Mouse (Mus musculus) liver, adult 2 months (tissue): ENCODE results near the gene Fthl17c. TPM values are rescaled to one million over a fixed set of nuclear protein-coding genes. Genes with fewer than 3 reads are reported as not detected.
"Not testable (repeated sequence)": the region's sequence is repeated elsewhere in the genome, so short reads cannot be mapped to it uniquely, and the experiment has no call there.

Source experiments
- DNase-seq: peaks from one replicate; pipeline ENCODE4 v3.0.0-alpha.2; 2011; ENCODE audit warnings: low read depth, low spot score; ENCODE audit errors: extremely low read depth
- H3K27ac ChIP-seq: fragments of 200-500 bp; replicated peaks from 2 replicates; pipeline ENCODE4 v1.5.1; 2012; ENCODE audit warnings: low read depth, mild to moderate bottlenecking, control low read depth, inconsistent platforms, low read length; ENCODE audit not compliant: insufficient read depth
- H3K27me3 ChIP-seq: fragments of 200-500 bp; 2 replicates; pipeline ENCODE4 v1.6.1; 2012; ENCODE audit warnings: mild to moderate bottlenecking, moderate library complexity, low read length, inconsistent platforms; ENCODE audit not compliant: control insufficient read depth, insufficient read depth
- H3K36me3 ChIP-seq: fragments of 200-500 bp; 2 replicates; pipeline ENCODE4 v1.6.1; 2012; ENCODE audit warnings: low read length, inconsistent platforms; ENCODE audit not compliant: control insufficient read depth, insufficient read depth
- H3K4me1 ChIP-seq: fragments of 200-500 bp; 2 replicates; pipeline ENCODE4 v1.6.1; 2011; ENCODE audit warnings: low read length; ENCODE audit not compliant: control insufficient read depth, insufficient read depth
- H3K4me3 ChIP-seq: fragments of 200-500 bp; 2 replicates; pipeline ENCODE4 v1.5.1; 2011; ENCODE audit warnings: low read depth, mild to moderate bottlenecking, control low read depth, low read length, moderate library complexity; ENCODE audit not compliant: insufficient read depth
- H3K79me2 ChIP-seq: fragments of 200-500 bp; 2 replicates; pipeline ENCODE4 v1.6.1; 2012; ENCODE audit warnings: inconsistent platforms, mild to moderate bottlenecking, low read length, moderate library complexity; ENCODE audit not compliant: control insufficient read depth, insufficient read depth
- H3K9ac ChIP-seq: fragments of 200-500 bp; 2 replicates; pipeline ENCODE4 v1.6.1; 2012; ENCODE audit warnings: low read depth, mild to moderate bottlenecking, control low read depth, inconsistent platforms, low read length
- CTCF ChIP-seq: fragments of 200-500 bp; IDR thresholded peaks from 2 replicates; pipeline ENCODE4 v1.5.1; 2011; ENCODE audit warnings: low read depth, low read length, control low read depth
- POLR2A ChIP-seq: fragments of 200-500 bp; IDR thresholded peaks from 2 replicates; pipeline ENCODE4 v1.6.1; 2011; ENCODE audit warnings: low read length, control low read depth; ENCODE audit not compliant: insufficient read depth; ENCODE audit errors: extremely low read depth
- WGBS: fragments of 180-500 bp; shearing (Covaris S2); methylation state at CpG from one replicate; pipeline ENCODE4 v1.1.7; 2018; 5-methylcytosine and 5-hydroxymethylcytosine counted together
- polyA plus RNA-seq: library from polyadenylated mRNA; depleted of rRNA; stranded (reverse); fragments of >200 nt; gene quantifications from 2 replicates; pipeline ENCODE4 v1.2.3, GENCODE M21; 2012; rRNA removed
- total RNA-seq: library from RNA; depleted of rRNA; stranded (reverse); fragments of >200 nt; gene quantifications from 2 replicates; pipeline ENCODE4 v1.2.3, GENCODE M21; 2014; rRNA removed

Fthl17c gene
- total RNA-seq (not detected in 2 replicates), polyA plus RNA-seq (not detected in 2 replicates)

DNA sequence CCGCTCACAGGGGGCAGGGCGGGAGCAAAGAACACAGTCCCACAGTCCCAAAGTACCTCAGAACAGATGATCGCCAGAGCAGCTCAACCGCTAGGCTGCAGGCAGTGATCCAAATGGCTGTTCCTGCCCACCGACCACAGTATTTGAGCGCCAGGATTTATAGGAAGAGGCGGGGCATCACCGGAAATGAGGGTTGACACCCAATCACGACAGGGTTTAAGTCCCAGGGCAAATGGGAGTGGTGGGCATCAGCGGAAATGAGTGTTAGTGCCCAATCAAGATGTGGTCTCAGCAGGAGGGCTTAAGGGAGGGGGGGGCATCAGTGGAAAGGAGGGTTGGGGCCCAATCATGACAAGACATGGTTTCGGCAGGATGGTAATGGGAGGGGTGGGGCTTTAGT is at the start of gene Fthl17c:
Gene Fthl17c, minus strand, starts transcription at position 101 of the 400 bp plus-strand sequence.
- H3K36me3 ChIP-seq, H3K4me3 ChIP-seq, H3K79me2 ChIP-seq, DNase-seq, H3K27ac ChIP-seq, H3K4me1 ChIP-seq, H3K9ac ChIP-seq, H3K27me3 ChIP-seq: not testable (repeated sequence)
- WGBS = no CpG with 5 or more reads among the region's 11 CpGs

DNA sequence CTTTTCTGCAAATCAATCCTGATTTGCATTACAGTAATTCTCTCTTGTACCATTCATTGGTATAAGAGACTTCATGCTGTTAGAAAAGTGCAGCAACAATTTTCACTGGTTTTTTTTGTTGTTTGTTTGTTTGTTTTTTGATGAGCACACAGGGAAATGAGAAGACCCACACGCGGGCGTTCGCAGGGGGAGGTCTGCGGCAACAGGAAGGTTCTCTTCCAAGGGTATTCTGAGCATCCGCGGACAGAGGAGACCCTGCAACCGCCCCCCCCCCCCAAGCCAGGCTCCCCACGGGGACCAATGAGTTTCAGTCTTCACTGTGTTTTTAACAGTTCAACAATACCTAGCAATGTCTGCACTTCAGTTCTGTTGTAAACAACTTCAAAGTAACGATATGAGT is 43.1 kb upstream of the Fthl17c start:
- no peaks in the 10 kb centered on the region for H3K27me3 ChIP-seq

DNA sequence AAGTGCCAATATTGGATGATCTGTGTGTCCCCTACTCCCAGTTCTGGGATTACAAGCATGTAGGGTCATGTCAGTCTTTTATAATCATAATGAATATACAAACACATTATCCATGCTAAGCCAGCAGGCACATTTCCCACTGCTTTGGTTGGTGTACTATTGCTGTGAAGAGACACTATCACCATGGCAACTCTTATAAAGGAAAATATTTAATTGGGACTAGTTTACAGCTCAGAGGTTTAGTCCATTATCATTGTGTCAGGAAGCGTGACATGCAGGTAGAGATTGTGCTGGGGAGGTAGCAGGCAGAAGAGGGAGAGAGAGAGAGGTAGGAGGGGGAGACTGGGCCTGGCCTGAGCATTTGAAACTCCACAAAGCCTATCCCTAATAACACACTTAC is 39.7 kb upstream of the Fthl17c start:
- H3K4me1 ChIP-seq = no peaks in the 10 kb centered on the region

More for the DNA sequence above, 43.1 kb upstream of the Fthl17c start:
- WGBS = 57% methylated on average over 10 of the region's 10 CpGs
- Histone ChIP-seq H3K36me3 (no peaks in the 10 kb centered on the region), H3K9ac (no peak overlapping the region), H3K79me2 (no peaks in the 10 kb centered on the region), H3K27ac (no peak overlapping the region), H3K4me1 (no peaks in the 10 kb centered on the region), H3K4me3 (no peak overlapping the region)
- TF ChIP-seq CTCF = no peak
- TF ChIP-seq POLR2A = no peak
- DNase-seq = no peak

GRCm38 (mm10) chrX:8986655-8987054 is 10.3 kb upstream of the Fthl17c start, which contains the start of gene Fthl17d:
Fthl17d (minus strand) TSS chrX:8986755.
- not testable (repeated sequence) for H3K4me1 ChIP-seq, DNase-seq, H3K79me2 ChIP-seq, H3K9ac ChIP-seq, H3K27me3 ChIP-seq, H3K27ac ChIP-seq, H3K36me3 ChIP-seq, H3K4me3 ChIP-seq
- no CpG with 5 or more reads among the region's 9 CpGs for WGBS

More for the DNA sequence above, 39.7 kb upstream of the Fthl17c start:
- no peaks in the 10 kb centered on the region for H3K27me3 ChIP-seq
- 57% methylated on average over 1 of the region's 1 CpGs for WGBS
- TF ChIP-seq POLR2A (no peak), CTCF (no peak)
- no peak overlapping the region for H3K4me3 ChIP-seq
- no peaks in the 10 kb centered on the region for H3K79me2 ChIP-seq
- no peak overlapping the region for H3K27ac ChIP-seq
- no peak overlapping the region for H3K9ac ChIP-seq
- no peaks in the 10 kb centered on the region for H3K36me3 ChIP-seq
- no peak for DNase-seq

GRCm38 (mm10) chrX:8964618-8965017 is 11.7 kb downstream of the Fthl17c start:
- peak; percentile 4; the same call in 1 of the 2 replicates for TF ChIP-seq CTCF
- WGBS = 34% methylated on average over 4 of the region's 4 CpGs
- not testable (repeated sequence) for H3K27ac ChIP-seq, DNase-seq, H3K9ac ChIP-seq, H3K4me3 ChIP-seq, H3K27me3 ChIP-seq, H3K36me3 ChIP-seq, H3K79me2 ChIP-seq, H3K4me1 ChIP-seq

DNA sequence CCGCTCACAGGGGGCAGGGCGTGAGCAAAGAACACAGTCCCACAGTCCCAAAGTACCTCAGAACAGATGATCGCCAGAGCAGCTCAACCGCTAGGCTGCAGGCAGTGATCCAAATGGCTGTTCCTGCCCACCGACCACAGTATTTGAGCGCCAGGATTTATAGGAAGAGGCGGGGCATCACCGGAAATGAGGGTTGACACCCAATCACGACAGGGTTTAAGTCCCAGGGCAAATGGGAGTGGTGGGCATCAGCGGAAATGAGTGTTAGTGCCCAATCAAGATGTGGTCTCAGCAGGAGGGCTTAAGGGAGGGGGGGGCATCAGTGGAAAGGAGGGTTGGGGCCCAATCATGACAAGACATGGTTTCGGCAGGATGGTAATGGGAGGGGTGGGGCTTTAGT is 13.5 kb downstream of the Fthl17c start, which contains the start of gene Fthl17b:
Gene Fthl17b, minus strand, starts transcription at position 101 of the 400 bp plus-strand sequence.
- H3K27ac ChIP-seq, H3K79me2 ChIP-seq, H3K36me3 ChIP-seq, H3K9ac ChIP-seq, H3K4me3 ChIP-seq, DNase-seq, H3K4me1 ChIP-seq, H3K27me3 ChIP-seq: not testable (repeated sequence)
- 95% methylated on average over 4 of the region's 11 CpGs for WGBS
